Mouse (Mus musculus) MEL-GATA-1-ER (cell line): ENCODE results near the gene Nps.
"Not testable (repeated sequence)": the region's sequence is repeated elsewhere in the genome, so short reads cannot be mapped to it uniquely, and the experiment has no call there.

Experiments used
- DNase-seq: peaks from one replicate; pipeline ENCODE4 v3.0.0-alpha.2; 2012; ENCODE audit warnings: low read depth; ENCODE audit errors: extremely low read depth

Gene Nps

GRCm38 (mm10) chr7:135258053-135258753, at the start of gene Nps:
Gene Nps, plus strand, starts transcription at chr7:135258703.
- not testable (repeated sequence) for DNase-seq

- DNase-seq, result no peak
Observed at GRCm38 (mm10) chr7:135208947-135209567, 49.4 kb upstream of the Nps start.

GRCm38 (mm10) chr7:135210296-135210695, 48.2 kb upstream of the Nps start:
- DNase-seq, result no peak

DNA sequence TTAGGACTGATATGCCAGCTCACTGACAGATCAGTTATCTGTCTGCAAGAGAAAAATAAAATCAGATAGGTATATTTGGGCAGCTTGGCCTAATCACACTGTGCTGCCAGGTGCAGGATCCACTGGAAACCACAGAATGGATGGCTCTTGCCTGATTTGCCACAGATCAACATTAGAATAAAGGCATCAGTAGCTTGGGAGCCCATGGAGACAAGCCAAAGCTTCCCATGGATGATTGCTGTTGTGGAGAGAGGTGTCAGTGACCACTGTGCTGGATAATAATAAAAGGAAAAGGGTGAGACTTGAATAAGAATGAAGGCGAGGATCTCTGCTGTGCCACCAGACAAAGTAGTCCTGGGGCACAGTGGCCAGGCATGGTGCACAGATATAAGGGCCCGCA, 47.7 kb upstream of the Nps start:
- no peak for DNase-seq

GRCm38 (mm10) chr7:135212505-135212904, 46.0 kb upstream of the Nps start:
- DNase-seq, result no peak

GRCm38 (mm10) chr7:135221475-135221874, 37.0 kb upstream of the Nps start:
- DNase-seq, result no peak

DNA sequence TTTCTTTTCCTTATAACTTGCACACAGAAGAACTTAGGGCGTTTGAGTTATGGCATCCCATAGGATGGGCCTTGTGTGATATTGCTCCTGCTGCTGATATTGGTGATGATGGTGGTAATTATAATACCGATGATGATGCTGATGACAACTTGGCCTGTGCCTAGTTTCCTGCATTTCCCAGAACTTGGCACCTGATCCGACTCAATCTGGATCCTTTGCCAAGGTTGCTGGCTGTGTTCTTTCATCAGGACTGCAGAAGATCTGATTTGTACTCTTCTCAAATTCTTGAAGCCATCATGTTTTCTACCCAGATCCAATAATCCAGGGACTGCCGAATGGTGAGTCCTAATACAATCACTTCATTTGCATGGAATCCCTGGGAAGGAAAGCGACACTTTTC, 32.5 kb upstream of the Nps start:
- no peak for DNase-seq

GRCm38 (mm10) chr7:135237152-135237551, 21.4 kb upstream of the Nps start:
- DNase-seq, result no peak

DNA sequence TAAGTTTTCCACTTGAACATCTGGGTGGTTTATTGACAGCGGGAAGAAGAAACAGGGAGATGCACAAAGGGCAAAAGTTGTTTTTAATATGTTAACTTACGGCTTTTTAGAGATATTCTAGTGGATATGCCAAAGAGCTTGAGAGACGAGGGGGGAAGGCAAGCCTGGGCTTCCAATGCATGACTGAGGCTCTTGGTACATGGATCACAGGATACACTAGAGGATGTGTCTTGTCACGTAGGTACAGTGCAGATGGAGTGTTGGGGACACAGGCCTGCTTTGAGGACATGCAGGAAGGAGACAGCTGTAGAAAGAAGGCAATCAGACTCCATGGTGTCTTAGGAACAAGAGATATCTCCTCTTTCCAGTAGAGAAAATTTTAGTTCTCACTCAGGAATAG, 19.1 kb upstream of the Nps start:
- DNase-seq, result no peak

- DNase-seq, result no peak
Observed at GRCm38 (mm10) chr7:135240006-135240405, 18.5 kb upstream of the Nps start.

- no peak for DNase-seq
Observed at GRCm38 (mm10) chr7:135240636-135241035, 17.9 kb upstream of the Nps start.

- no peak for DNase-seq
Observed at GRCm38 (mm10) chr7:135244171-135244880, 14.2 kb upstream of the Nps start.

GRCm38 (mm10) chr7:135246386-135246785, 12.1 kb upstream of the Nps start:
- DNase-seq, result no peak

DNA sequence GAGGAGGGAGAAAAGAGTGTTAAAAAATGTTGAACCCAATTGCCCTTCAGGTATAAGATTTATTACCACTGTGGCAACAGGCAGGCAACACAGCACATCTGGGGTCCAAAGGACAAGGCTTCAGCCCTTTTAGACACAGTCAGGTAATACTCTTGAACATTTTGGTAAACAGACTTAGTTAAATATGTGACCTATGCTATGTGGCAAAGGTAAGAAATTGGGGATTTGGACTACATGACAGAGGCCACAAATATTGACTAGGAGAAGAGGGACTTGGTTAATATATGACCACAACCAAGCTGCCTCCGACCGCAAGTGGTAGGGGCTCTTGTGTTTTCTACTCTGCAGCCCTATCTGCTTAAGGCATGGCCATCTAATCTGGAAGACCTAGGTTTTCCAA, 5.3 kb upstream of the Nps start:
- no peak for DNase-seq

GRCm38 (mm10) chr7:135254423-135254822, 4.1 kb upstream of the Nps start:
- DNase-seq, result no peak

DNA sequence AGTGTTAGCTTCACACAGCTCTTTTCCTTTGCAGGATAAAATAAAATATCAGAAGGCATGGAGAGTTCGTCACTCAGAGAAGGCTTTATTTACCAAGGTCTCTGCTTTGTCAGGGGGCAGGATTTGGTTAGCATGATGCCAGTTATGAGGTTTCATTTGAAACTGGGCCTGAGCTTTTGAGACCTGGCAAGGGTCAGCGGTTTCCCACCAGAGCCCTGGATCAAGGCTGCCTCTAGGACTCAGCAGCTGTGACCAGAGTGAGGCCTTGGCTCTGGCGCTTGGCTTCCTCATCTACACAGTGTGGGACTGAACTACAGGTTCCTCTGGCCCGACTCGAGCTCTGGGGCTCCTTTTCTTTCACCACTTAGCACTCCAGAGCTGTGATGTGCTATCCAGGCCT, 12.5 kb downstream of the Nps start:
- no peak for DNase-seq

DNA sequence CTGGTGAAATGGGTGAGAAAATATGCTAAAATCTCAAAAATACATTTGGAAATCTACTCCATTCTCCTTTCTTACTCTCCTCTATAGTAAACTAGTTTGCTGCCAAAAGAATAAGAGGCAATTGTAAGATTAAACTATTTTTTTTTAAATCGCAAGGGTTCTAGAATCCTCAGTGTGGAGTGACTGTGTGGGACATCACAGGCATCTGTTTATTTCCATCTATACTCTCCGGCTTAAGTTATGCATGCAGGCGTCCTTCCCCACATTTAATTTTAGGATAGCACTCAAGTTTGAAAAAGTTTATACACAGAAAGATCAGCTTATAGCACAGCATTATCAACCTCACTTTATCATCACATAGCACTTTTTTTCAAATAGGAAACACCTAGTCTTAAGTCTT, 24.7 kb downstream of the Nps start:
- no peak for DNase-seq

- no peak for DNase-seq
Observed at GRCm38 (mm10) chr7:135289976-135290375, 31.5 kb downstream of the Nps start.

- no peak for DNase-seq
Observed at GRCm38 (mm10) chr7:135291646-135292236, 33.2 kb downstream of the Nps start.

DNA sequence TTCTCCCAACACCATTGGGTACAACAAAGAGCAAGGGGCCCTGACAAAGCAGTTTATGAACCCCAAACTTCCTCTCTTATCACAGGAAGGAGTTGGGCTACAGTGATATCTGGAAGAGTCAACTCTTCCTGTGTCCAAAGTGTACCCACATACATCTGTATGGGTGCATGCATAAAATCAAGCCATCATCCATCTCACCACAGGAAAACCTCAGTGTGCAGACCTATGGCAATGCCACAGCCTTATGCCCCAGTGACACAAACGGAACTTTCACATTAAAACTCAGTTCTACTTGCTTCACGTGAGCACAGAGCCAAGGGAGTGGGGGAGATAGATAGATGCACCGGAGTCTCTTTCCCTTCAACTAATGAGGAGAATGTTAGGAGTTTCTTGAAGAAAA, 36.0 kb downstream of the Nps start:
- DNase-seq, result no peak

GRCm38 (mm10) chr7:135304496-135304895, 46.0 kb downstream of the Nps start:
- no peak for DNase-seq
